Mouse (Mus musculus) liver, embryonic 16.5 days (tissue): ENCODE measurements around the gene Tarsl2. TPM values are rescaled to one million over a fixed set of nuclear protein-coding genes. Genes with fewer than 3 reads are reported as not detected.

Source experiments
- ATAC-seq: fragments of 200-750 bp; cut with Nextera tagmentation; 2 replicates; pipeline ENCODE4 v1.8.0; 2017; ENCODE audit warnings: low read depth, mild to moderate bottlenecking, moderate number of reproducible peaks, moderate library complexity
- H3K27ac ChIP-seq: fragments of 300-500 bp; sonication (generic); 2 replicates; pipeline ENCODE4 v1.5.1; 2014; ENCODE audit warnings: mild to moderate bottlenecking, low read length
- H3K27me3 ChIP-seq: fragments of 300-500 bp; sonication (generic); 2 replicates; pipeline ENCODE4 v1.6.1; 2014; ENCODE audit warnings: low read depth, low read length, mixed read lengths; ENCODE audit not compliant: control insufficient read depth, insufficient read depth
- H3K36me3 ChIP-seq: fragments of 300-500 bp; sonication (generic); 2 replicates; pipeline ENCODE4 v1.6.1; 2014; ENCODE audit warnings: mild to moderate bottlenecking; ENCODE audit not compliant: control insufficient read depth, insufficient read depth
- H3K4me1 ChIP-seq: fragments of 300-500 bp; sonication (generic); 2 replicates; pipeline ENCODE4 v1.6.1; 2014; ENCODE audit warnings: low read depth, low read length, mixed read lengths; ENCODE audit not compliant: control insufficient read depth
- H3K4me2 ChIP-seq: fragments of 300-500 bp; sonication (generic); 2 replicates; pipeline ENCODE4 v1.6.1; 2014; ENCODE audit warnings: low read depth, low read length, mixed read lengths
- H3K4me3 ChIP-seq: fragments of 300-500 bp; sonication (generic); 2 replicates; pipeline ENCODE4 v1.5.1; 2014; ENCODE audit warnings: low read depth, mild to moderate bottlenecking, low read length
- H3K9ac ChIP-seq: fragments of 300-500 bp; sonication (generic); 2 replicates; pipeline ENCODE4 v1.6.1; 2014; ENCODE audit warnings: low read depth, low read length
- H3K9me3 ChIP-seq: fragments of 300-500 bp; sonication (generic); replicated peaks from 2 replicates; pipeline ENCODE4 v1.6.1; 2016; ENCODE audit warnings: low read length; ENCODE audit not compliant: control insufficient read depth
- WGBS: fragments of 180-500 bp; shearing (Covaris S2); extraction: QIAGEN DNeasy Blood & Tissue Kit; methylation state at CpG from one replicate; pipeline ENCODE4 v1.1.7; 2014; ENCODE audit not compliant: insufficient replicate concordance; 5-methylcytosine and 5-hydroxymethylcytosine counted together
- polyA plus RNA-seq: library from polyadenylated mRNA; unstranded; fragments of >200 nt; fragmentation: Nextera tagmentation; extraction: Ambion mirVana; gene quantifications from 2 replicates; pipeline ENCODE4 v1.2.1, GENCODE M21; 2015

Gene Tarsl2
- polyA plus RNA-seq, 1 experiment from 2014 or later: 10.7 TPM

DNA sequence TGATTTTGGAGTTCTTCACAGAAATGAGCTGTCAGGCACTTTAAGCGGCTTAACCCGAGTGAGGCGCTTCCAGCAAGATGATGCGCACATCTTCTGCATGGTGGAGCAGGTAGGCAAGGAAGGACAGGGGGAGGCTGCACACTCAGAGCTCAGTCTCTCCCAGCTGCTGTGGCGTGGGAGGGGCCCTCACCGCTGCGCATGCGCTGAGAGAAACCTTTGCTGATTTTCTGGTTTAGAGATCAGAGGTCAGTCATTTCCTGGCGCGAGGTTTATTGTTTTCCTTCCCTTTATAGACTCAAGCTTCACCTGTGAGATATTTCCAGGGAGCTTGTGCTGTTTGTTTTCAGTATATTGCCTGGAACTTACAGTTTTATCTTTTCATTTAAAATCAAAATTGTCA lies 33.4 kb downstream of the Tarsl2 start:
- peaks cover 6% of the 10 kb centered on the region for H3K36me3 ChIP-seq
- H3K4me3 ChIP-seq: no peak overlapping the region
- WGBS: 80% methylated on average over 10 of the region's 10 CpGs
- ATAC-seq: no peak
- H3K9ac ChIP-seq: no peak overlapping the region
- no peaks in the 10 kb centered on the region for H3K9me3 ChIP-seq
- H3K4me2 ChIP-seq: no peak overlapping the region
- no peaks in the 10 kb centered on the region for H3K4me1 ChIP-seq
- no peaks in the 10 kb centered on the region for H3K27me3 ChIP-seq
- H3K27ac ChIP-seq: no peak overlapping the region

DNA sequence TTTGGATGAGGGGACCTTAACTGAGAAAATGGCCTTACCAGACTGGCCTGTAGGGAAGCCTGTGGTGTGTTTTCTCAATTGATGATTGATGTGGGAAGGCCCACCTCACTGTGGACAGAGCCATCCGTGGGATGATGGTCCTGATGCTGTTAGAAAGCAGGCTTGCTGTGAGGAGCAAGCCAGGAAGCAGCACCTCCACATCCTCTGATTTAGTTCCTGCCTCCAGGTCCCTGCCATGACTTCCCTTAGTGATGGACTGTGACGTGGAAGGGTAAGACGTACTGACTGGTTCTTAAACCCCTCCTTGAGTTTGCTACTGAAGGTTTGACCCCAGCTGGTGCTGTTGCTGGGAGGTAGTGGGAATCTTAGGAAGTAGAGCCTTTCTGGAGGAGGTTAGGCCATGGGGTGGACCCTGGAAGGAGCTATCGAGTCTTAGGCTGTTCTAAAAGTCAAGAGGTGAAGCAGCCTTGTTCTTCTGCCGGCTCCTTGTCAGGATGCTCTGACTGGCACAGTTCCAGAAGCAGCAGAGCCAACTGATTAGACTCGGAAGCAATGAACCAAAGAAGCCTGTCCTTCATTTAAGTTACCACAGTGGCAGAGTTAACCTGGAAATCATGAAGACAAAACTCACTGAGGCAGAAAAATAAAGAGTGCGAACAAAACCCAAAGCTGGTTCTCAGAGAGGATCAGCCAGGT lies 34.4 kb downstream of the Tarsl2 start:
- H3K4me3 ChIP-seq: no peak overlapping the region
- peaks cover 6% of the 10 kb centered on the region for H3K36me3 ChIP-seq
- no peak overlapping the region for H3K9ac ChIP-seq
- H3K4me1 ChIP-seq: no peaks in the 10 kb centered on the region
- no peaks in the 10 kb centered on the region for H3K27me3 ChIP-seq
- no peak for ATAC-seq
- WGBS: 76% methylated on average over 7 of the region's 7 CpGs
- H3K9me3 ChIP-seq: no peaks in the 10 kb centered on the region
- H3K27ac ChIP-seq: no peak overlapping the region
- H3K4me2 ChIP-seq: no peak overlapping the region

DNA sequence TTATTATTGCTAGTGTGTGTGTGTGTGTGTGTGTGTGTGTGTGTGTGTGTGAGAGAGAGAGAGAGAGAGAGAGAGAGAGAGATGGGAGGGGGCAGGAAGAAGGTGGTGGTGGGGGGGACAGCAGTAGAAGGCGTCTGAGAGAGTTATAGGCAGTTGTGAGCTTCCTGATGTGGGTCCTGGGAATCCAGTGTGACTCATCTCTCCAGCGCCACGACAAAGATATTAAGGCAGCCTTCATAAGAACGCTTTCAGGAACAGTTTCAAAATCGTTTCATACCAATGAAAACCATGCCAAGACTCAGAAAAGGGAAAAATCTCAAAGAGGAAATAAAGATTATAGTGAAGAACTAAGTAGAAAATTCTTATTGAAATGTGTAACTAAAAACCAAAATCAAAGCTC lies 36.5 kb downstream of the Tarsl2 start:
- peaks cover 3% of the 10 kb centered on the region for H3K36me3 ChIP-seq
- 54% methylated on average over 5 of the region's 5 CpGs for WGBS

DNA sequence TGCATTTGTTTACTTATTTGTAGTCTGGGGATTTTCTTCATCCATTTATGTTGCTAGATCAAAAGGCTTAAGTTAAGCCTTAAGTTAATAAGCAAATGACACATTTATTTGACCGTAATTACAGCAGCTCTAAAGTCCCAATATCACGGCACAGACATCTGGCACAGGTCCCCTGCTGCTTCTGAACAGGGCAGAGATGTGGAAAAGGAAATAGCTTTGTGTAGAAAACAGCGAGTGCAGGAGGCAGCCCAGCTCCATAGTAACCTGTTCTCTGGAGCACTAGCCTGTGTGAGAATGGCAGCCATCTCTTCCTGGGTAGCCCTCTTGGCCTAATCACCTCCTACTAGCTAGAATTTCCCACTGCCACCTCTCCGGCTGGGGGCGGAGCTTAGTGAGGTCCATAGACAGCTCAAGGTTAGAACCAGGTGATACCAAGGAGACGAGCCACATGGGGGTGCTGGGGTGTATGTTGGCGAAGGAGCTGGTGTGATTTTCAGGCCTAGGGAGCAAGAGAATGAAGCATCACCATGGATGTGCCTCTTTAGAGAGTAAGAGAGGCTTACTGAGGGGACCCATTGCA lies 39.6 kb downstream of the Tarsl2 start:
- no peaks in the 10 kb centered on the region; the same call in none of the 2 replicates for H3K36me3 ChIP-seq
- WGBS: 72% methylated on average over 7 of the region's 7 CpGs
- no peaks in the 10 kb centered on the region for H3K4me1 ChIP-seq
- H3K4me3 ChIP-seq: no peak overlapping the region
- no peak overlapping the region for H3K27ac ChIP-seq
- no peak for ATAC-seq
- no peaks in the 10 kb centered on the region for H3K27me3 ChIP-seq
- no peaks in the 10 kb centered on the region for H3K9me3 ChIP-seq
- H3K4me2 ChIP-seq: no peak overlapping the region
- H3K9ac ChIP-seq: no peak overlapping the region

More for the DNA sequence above, 36.5 kb downstream of the Tarsl2 start:
- Histone ChIP-seq H3K4me2 (no peak overlapping the region), H3K9me3 (no peaks in the 10 kb centered on the region), H3K9ac (no peak overlapping the region), H3K27me3 (no peaks in the 10 kb centered on the region), H3K4me3 (no peak overlapping the region), H3K27ac (no peak overlapping the region), H3K4me1 (no peaks in the 10 kb centered on the region)
- ATAC-seq: no peak

DNA sequence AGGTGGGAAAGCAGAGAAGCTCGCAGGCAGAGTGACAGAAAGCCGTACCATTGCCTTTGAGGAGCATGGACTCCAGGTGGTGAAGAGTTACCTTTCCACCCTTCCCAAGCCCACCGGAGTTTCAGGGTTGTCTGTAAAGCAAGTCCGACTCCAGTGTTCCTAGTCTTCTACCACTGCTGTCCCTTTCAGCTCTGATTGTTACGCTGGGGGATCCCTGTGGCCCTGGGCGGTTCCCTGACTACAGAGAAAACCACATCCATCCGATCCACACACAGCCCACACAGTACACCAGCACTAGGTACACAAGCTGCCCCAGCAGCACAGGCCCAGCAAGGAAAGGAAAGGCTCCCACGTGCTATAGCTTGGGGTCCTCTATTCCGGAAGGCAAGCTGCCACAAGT lies 42.0 kb downstream of the Tarsl2 start:
- no peak overlapping the region for H3K4me2 ChIP-seq
- no peak overlapping the region for H3K4me3 ChIP-seq
- no peaks in the 10 kb centered on the region; the same call in none of the 2 replicates for H3K36me3 ChIP-seq
- H3K27me3 ChIP-seq: no peaks in the 10 kb centered on the region
- no peaks in the 10 kb centered on the region for H3K4me1 ChIP-seq
- H3K9me3 ChIP-seq: no peaks in the 10 kb centered on the region
- H3K9ac ChIP-seq: no peak overlapping the region
- WGBS: 83% methylated on average over 9 of the region's 9 CpGs
- no peak for ATAC-seq
- H3K27ac ChIP-seq: no peak overlapping the region

DNA sequence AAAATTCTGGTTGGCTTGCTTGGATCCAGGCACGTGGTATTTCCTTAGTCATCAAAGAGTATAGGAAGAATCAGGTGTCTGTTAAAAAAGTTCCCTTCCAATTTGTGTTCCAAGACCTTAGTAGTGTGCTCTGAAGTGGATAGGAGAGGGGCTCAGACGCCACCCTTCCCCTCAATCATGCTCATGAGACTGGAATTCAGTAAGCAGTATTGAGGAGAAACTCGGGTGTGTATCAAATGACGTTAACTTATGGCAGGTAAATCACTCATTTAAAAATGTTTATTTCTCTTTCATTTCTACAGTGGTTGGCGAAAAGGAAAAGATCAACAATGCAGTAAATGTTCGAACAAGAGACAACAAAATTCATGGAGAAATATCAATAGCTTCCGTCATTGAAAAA lies 46.2 kb downstream of the Tarsl2 start, which contains the start of gene Tm2d3:
Gene Tm2d3 (plus strand): TSS at position 301 of the 400 bp plus-strand sequence.
- WGBS: 78% methylated on average over 7 of the region's 7 CpGs
- H3K36me3 ChIP-seq: no peaks in the 10 kb centered on the region; the same call in 1 of the 2 replicates
- no peak within 1 kb of the TSS for H3K9ac ChIP-seq
- no peak within 1 kb of the TSS for H3K27ac ChIP-seq
- no peak for ATAC-seq
- H3K4me3 ChIP-seq: no peak within 1 kb of the TSS
- H3K4me2 ChIP-seq: no peak within 1 kb of the TSS
- no peaks in the 10 kb centered on the region for H3K27me3 ChIP-seq
- H3K9me3 ChIP-seq: no peaks in the 10 kb centered on the region
- H3K4me1 ChIP-seq: peaks cover 14% of the 10 kb centered on the region

DNA sequence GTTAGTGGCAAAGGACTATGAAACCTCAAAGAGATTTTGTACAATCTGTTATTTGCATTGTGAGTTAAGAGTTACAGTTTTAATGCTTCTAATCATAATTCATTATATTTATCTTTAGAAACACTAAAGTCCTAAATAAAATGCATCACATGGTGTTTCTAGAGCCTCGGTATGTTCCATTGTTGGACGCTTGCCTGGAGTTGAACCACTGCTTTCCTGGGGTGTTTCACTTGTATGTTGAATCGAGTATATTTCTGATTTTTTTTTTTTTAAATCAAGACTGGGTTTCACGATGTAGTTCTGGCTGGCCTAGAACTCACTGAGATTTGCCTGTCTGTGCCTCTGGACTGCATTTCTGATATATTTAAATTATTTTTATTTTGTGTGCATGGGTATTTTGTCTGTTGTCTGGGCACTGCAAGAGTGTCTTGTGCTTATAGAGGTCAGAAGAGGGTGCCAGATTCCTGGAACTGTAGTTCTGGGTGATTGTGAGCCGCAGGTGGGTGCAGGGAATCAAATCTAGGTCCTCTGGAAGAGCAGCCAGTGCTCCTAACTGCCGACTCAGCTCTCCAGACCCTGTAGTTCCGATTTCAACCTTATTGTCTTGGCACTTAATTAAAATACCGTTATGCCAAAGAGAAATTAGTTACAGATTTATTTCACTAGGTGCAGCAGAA lies 47.4 kb downstream of the Tarsl2 start:
- H3K4me1 ChIP-seq: peaks cover 14% of the 10 kb centered on the region
- H3K9me3 ChIP-seq: no peaks in the 10 kb centered on the region
- H3K36me3 ChIP-seq: no peaks in the 10 kb centered on the region
- no peak overlapping the region for H3K4me2 ChIP-seq
- H3K9ac ChIP-seq: no peak overlapping the region
- no peak overlapping the region for H3K27ac ChIP-seq
- H3K27me3 ChIP-seq: no peaks in the 10 kb centered on the region
- ATAC-seq: no peak
- 72% methylated on average over 8 of the region's 8 CpGs for WGBS
- no peak overlapping the region for H3K4me3 ChIP-seq

DNA sequence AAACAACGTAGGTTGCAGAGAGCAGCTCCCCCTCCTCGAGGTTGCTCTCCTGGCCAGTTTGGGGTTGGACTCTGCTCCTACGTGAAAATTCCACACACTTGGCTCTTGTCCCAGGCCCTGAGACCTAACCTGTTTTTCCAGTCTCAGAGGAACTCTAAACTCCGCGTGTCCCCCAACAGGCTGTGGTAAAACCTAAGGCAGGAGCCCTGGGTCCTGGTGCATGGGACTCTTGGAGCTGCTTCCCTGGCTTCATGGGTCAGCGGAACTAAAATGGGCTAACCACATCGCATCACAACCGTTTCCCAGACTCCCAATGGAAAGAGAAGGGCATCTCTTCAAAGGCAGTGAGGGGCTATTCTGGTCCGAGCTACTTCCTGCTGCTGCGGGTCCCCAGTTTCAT lies 48.2 kb downstream of the Tarsl2 start:
- Histone ChIP-seq H3K9me3 (no peaks in the 10 kb centered on the region), H3K27ac (no peak overlapping the region), H3K4me2 (peak overlapping the region; percentile 83), H3K36me3 (peaks cover 3% of the 10 kb centered on the region; the same call in 1 of the 2 replicates), H3K27me3 (no peaks in the 10 kb centered on the region), H3K4me3 (peak overlapping the region; percentile 86), H3K4me1 (peaks cover 14% of the 10 kb centered on the region), H3K9ac (peak overlapping the region; percentile 83)
- ATAC-seq: no peak
- 11% methylated on average over 10 of the region's 10 CpGs for WGBS
